Mouse (Mus musculus): ENCODE measurements around the gene Dda1. TPM values are rescaled to one million over a fixed set of nuclear protein-coding genes. Genes with fewer than 3 reads are reported as not detected.
A peak's percentile ranks its signal among the peaks of the same experiment; 100 is the strongest.

Dda1 gene
- polyA plus RNA-seq, 1 experiment from 2014 or later: 78.6 TPM

DNA sequence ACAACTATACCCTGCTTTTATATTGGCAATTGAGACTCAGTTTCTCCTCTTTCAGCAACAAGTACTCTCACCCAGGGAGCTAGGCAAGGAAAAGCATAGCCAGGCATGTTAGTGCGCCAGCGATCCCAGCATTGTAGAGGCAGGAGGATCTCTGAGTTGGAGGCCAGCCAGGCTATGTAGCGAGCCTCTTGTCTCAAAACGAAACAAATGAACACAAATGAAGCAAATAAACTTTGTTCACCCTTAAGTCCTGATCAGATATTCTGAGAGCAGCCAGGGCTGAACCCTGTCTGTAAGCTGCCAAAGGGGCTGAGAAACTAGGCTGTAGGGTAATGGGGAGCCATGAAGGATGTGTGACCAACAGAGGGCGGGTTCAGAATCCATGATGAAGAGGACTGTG, 26.8 kb downstream of the Dda1 start:
- ATAC-seq (no peak), DNase-seq (ENCODE audit: low spot score) (no peak)
- TF ChIP-seq CTCF (IDR thresholded peaks at IDR 0.05) (no peak), EP300 (IDR thresholded peaks at IDR 0.05) (no peak)
- no peak overlapping the region for H3K9ac ChIP-seq (replicated peaks; ENCODE audit: low read depth)
- 66% methylated on average over 5 of the region's 5 CpGs for WGBS
- H3K27me3 ChIP-seq (replicated peaks; ENCODE audit: insufficient read depth, low read length): no peaks in the 10 kb centered on the region
- peaks cover 13% of the 10 kb centered on the region for H3K4me1 ChIP-seq (ENCODE audit: insufficient read depth, low read depth, low read length)
- peaks cover 9% of the 10 kb centered on the region; the same call in 1 of the 2 replicates for H3K36me3 ChIP-seq (ENCODE audit: insufficient read depth, low read length)
- H3K27ac ChIP-seq (ENCODE audit: low read length): peak overlapping the region; percentile 58; the same call in 1 of the 2 replicates
- no peak overlapping the region for H3K4me3 ChIP-seq (ENCODE audit: low read depth, low read length)
- H3K9me3 ChIP-seq (ENCODE audit: low read length): no peaks in the 10 kb centered on the region
- H3K4me2 ChIP-seq (replicated peaks; ENCODE audit: low read depth, low read length): no peak overlapping the region

DNA sequence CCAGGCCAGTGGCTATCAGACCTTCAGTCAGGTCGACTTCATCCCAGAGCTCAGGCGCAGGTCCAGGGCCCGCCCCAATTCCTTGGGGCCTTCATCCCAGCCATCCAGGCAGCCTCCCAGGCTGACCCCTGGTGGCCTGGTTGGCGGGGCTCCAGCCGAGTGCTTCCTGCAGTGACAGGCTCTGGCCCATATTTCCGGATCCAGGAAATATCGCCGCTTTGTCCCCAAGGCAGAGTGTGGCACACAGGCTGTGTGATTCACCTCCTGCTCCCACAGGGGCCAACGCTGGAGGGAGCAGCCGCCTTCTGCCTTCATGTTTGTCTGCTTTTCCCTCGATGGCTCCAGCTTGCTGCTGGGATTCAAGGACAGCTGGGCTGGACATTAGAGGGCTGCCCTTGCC, 27.5 kb downstream of the Dda1 start:
- Histone ChIP-seq H3K27me3 (replicated peaks; ENCODE audit: insufficient read depth, low read length) (no peaks in the 10 kb centered on the region), H3K4me3 (ENCODE audit: low read depth, low read length) (no peak overlapping the region), H3K9me3 (ENCODE audit: low read length) (no peaks in the 10 kb centered on the region), H3K36me3 (ENCODE audit: insufficient read depth, low read length) (peaks cover 9% of the 10 kb centered on the region; the same call in 1 of the 2 replicates), H3K4me1 (ENCODE audit: insufficient read depth, low read depth, low read length) (peaks cover 13% of the 10 kb centered on the region), H3K4me2 (replicated peaks; ENCODE audit: low read depth, low read length) (no peak overlapping the region), H3K9ac (replicated peaks; ENCODE audit: low read depth) (no peak overlapping the region), H3K27ac (ENCODE audit: low read length) (peak overlapping the region; percentile 58)
- DNase-seq (ENCODE audit: low spot score) (peak; percentile 76), ATAC-seq (peak; percentile 69)
- TF ChIP-seq EP300 (IDR thresholded peaks at IDR 0.05) (peak; percentile 83), CTCF (IDR thresholded peaks at IDR 0.05) (peak; percentile 70)
- WGBS: 34% methylated on average over 11 of the region's 11 CpGs

DNA sequence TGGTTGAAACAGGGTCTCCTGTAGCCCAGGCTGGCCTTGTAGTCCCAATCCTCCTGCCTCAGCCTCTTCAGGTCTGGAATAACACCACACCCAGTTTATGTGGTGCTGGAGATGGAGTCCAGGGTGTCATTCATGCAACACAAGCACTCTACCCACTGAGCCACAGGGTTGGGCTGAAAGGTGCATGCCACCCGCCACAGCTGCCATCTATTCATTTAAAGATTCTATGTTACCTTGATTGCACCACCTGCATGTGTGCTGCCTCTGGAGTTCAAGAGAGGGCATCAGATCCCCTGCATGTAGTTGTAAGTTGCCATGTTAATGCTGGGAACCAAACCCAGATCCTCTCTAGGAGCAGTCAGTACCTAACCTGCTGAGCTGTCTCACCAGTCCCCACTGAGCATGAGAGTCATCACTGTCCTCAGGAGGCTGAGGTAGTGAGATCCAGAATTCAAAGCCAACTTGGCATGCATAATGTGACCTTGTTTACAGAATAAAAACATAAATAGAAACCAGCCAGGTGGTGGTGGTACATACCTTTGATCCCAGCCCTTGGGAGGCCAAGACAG, 28.2 kb downstream of the Dda1 start:
- H3K4me3 ChIP-seq (ENCODE audit: low read depth, low read length): no peak overlapping the region

DNA sequence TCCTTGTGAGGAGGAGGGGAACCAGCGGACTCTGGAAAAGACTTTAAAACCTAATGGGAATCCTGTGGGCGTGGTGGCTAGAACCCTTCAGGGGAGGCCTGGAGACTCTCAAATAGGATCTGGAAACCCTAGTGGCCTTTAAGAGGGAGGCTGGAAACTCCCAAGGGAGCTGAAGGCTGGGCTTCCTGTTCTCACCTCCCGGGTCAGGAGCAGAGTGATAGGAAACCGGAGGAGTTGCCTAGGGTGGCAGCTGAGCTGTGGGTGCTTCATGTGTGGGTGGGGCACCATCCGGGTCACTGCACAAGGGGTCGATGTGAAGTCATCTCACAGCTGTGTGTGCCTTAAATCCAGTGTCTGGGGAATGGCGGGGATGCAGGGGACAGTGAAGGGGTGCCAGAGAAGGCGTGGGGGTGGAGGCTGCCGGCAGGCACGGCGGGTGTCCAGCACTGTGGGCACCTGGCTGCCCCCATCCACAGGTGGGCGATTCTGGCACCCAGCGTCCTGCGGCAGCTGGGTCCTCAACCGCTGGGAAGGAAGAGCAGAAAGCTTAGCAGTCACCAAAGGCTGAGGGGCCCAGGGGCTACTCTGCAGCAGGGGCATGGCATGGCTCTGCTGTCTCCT, 29.0 kb downstream of the Dda1 start:
- H3K27me3 ChIP-seq (replicated peaks; ENCODE audit: insufficient read depth, low read length): no peaks in the 10 kb centered on the region
- 19% methylated on average over 13 of the region's 15 CpGs for WGBS
- 0 out of 2 replicates have a peak overlapping the region, but pooled peaks have one; percentile 5 for H3K4me2 ChIP-seq (replicated peaks; ENCODE audit: low read depth, low read length)
- H3K27ac ChIP-seq (ENCODE audit: low read length): peak overlapping the region; percentile 52
- no peaks in the 10 kb centered on the region for H3K9me3 ChIP-seq (ENCODE audit: low read length)
- ATAC-seq (peak; percentile 48), DNase-seq (ENCODE audit: low spot score) (peak; percentile 57)
- peaks cover 13% of the 10 kb centered on the region for H3K4me1 ChIP-seq (ENCODE audit: insufficient read depth, low read depth, low read length)
- no peak overlapping the region for H3K9ac ChIP-seq (replicated peaks; ENCODE audit: low read depth)
- TF ChIP-seq CTCF (IDR thresholded peaks at IDR 0.05): 0 out of 2 replicates have a peak, but pooled peaks have one; percentile 0
- TF ChIP-seq EP300 (IDR thresholded peaks at IDR 0.05): 0 out of 2 replicates have a peak, but pooled peaks have one; percentile 33
- H3K36me3 ChIP-seq (ENCODE audit: insufficient read depth, low read length): no peaks in the 10 kb centered on the region
- H3K4me3 ChIP-seq (ENCODE audit: low read depth, low read length): no peak overlapping the region

More for the DNA sequence above, 28.2 kb downstream of the Dda1 start:
- ATAC-seq (no peak), DNase-seq (ENCODE audit: low spot score) (no peak)
- 88% methylated on average over 1 of the region's 1 CpGs for WGBS
- Histone ChIP-seq H3K36me3 (ENCODE audit: insufficient read depth, low read length) (peaks cover 5% of the 10 kb centered on the region; the same call in 1 of the 2 replicates), H3K9me3 (ENCODE audit: low read length) (no peaks in the 10 kb centered on the region), H3K27ac (ENCODE audit: low read length) (peak overlapping the region; percentile 58; the same call in 1 of the 2 replicates), H3K4me2 (replicated peaks; ENCODE audit: low read depth, low read length) (no peak overlapping the region), H3K27me3 (replicated peaks; ENCODE audit: insufficient read depth, low read length) (no peaks in the 10 kb centered on the region), H3K4me1 (ENCODE audit: insufficient read depth, low read depth, low read length) (peaks cover 13% of the 10 kb centered on the region), H3K9ac (replicated peaks; ENCODE audit: low read depth) (no peak overlapping the region)
- TF ChIP-seq EP300 (IDR thresholded peaks at IDR 0.05) (no peak), CTCF (IDR thresholded peaks at IDR 0.05) (no peak)

DNA sequence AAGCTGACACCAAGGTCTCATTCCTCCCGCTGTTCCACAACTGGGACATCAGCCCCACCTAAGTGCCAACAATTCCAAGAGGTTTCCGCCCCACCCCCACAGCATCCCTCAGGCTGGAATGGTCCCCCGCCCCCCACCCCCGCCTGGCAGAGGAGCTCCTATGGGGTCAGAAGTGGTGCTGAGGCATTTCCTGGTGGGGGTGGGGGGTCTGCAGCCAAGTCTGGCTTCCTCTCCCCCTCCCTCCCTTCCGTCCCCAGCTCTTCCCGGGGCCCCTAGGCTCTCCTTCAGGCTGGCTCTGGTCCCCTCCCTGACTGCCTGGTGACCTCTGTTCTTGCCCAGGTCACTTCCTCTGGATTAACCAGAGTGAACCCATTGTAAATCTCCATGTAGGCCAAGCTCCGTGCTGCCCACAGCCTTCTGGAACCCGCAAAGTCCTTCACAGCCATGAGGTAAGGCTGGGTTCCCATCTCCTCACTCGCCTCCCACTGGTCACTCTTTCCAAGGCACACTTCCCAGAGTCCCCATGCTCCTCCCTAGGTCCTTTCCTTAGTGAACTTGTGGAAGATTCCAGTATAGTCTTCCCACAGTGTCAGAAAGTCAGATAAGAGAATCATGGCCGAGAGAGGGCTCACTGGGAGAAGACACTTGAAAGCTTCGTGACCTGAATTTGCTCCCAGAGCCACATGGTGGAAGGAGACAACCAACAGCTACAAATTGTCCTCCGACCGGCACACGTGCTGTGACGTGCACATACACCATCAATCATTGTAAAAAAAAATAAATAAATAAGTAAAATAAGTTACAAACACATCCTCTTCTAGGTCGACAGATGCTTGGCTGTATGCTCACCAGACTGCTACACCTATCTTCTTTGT, 30.1 kb downstream of the Dda1 start:
- DNase-seq (ENCODE audit: low spot score): peak; percentile 64
- Histone ChIP-seq H3K4me1 (ENCODE audit: insufficient read depth, low read depth, low read length) (peaks cover 13% of the 10 kb centered on the region), H3K4me2 (replicated peaks; ENCODE audit: low read depth, low read length) (no peak overlapping the region), H3K9me3 (ENCODE audit: low read length) (no peaks in the 10 kb centered on the region), H3K27me3 (replicated peaks; ENCODE audit: insufficient read depth, low read length) (no peaks in the 10 kb centered on the region), H3K27ac (ENCODE audit: low read length) (peak overlapping the region; percentile 65), H3K4me3 (ENCODE audit: low read depth, low read length) (no peak overlapping the region), H3K9ac (replicated peaks; ENCODE audit: low read depth) (no peak overlapping the region), H3K36me3 (ENCODE audit: insufficient read depth, low read length) (no peaks in the 10 kb centered on the region)
- 26% methylated on average over 13 of the region's 16 CpGs for WGBS
- ATAC-seq: peak; percentile 47
- no peak for TF ChIP-seq EP300 (IDR thresholded peaks at IDR 0.05)
- TF ChIP-seq CTCF (IDR thresholded peaks at IDR 0.05): 0 out of 2 replicates have a peak, but pooled peaks have one; percentile 13

DNA sequence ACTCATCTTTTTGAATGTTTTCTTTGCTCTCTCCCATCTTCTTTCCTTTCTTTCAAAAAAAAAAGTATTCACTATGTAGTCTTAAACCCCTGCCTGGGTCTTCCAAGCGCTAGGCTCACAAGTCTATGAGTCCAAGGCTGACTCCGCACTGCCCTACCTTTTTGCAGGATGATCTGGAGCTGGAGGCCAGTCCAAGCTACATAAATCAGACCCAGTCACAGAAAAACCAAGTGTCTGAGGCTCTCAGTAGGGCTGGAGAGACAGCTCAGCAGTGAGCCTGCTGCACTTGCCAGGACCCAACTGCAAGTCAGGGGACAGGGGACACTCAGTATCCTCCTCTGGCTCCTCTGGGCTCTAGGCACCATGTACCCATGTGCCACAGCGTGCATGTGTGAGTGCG, 35.4 kb downstream of the Dda1 start:
- WGBS: 89% methylated on average over 4 of the region's 4 CpGs
- no peaks in the 10 kb centered on the region for H3K9me3 ChIP-seq (ENCODE audit: low read length)
- H3K4me1 ChIP-seq (ENCODE audit: insufficient read depth, low read depth, low read length): 0 out of 2 replicates have a peak, but pooled peaks cover under 1% of the 10 kb centered on the region
- H3K9ac ChIP-seq (replicated peaks; ENCODE audit: low read depth): no peak overlapping the region
- peaks cover 11% of the 10 kb centered on the region for H3K27me3 ChIP-seq (replicated peaks; ENCODE audit: insufficient read depth, low read length)
- DNase-seq (ENCODE audit: low spot score) (no peak), ATAC-seq (no peak)
- H3K36me3 ChIP-seq (ENCODE audit: insufficient read depth, low read length): no peaks in the 10 kb centered on the region
- TF ChIP-seq CTCF (IDR thresholded peaks at IDR 0.05): no peak
- no peak for TF ChIP-seq EP300 (IDR thresholded peaks at IDR 0.05)
- no peak overlapping the region for H3K27ac ChIP-seq (ENCODE audit: low read length)
- no peak overlapping the region for H3K4me2 ChIP-seq (replicated peaks; ENCODE audit: low read depth, low read length)
- H3K4me3 ChIP-seq (ENCODE audit: low read depth, low read length): no peak overlapping the region

Data from lung, postnatal 0 days (tissue).